Comparison of ENCODE assay signal across 17 mouse cellular contexts in genomic region chr13:49642650-49643049, GRCm38 (mm10). TPM values are rescaled to one million over a fixed set of nuclear protein-coding genes. Genes with fewer than 3 reads are reported as not detected.
"Had no signal": no experiment of that assay in that cellular context is flagged by ENCODE, and none has a peak within 500 bp of the region (broad histone marks: within the 10 kb centered on the region; RNA-seq: fewer than 3 reads in every experiment).

No protein-coding gene starts in this region.

- ATAC-seq: lung, postnatal 0 days; midbrain, embryonic 13.5 days had no signal

- H3K27me3 ChIP-seq: limb, embryonic 12.5 days; liver, embryonic 13.5 days; midbrain, embryonic 13.5 days; neural tube, embryonic 15.5 days had no signal

- DNase-seq: kidney, postnatal 4 days; liver; liver, embryonic 13.5 days; lung, adult 2 months; lung, postnatal 36 days; right cerebral cortex, adult 18-20 months; right cerebral cortex, postnatal 25 days; thymus, adult 18-20 months; thymus, postnatal 14 days had no signal

- H3K27ac ChIP-seq: kidney, postnatal 0 days; layer of hippocampus, adult 2 months; limb, embryonic 12.5 days; liver, embryonic 13.5 days; midbrain, embryonic 13.5 days; neural tube, embryonic 15.5 days had no signal

- H3K4me2 ChIP-seq: limb, embryonic 12.5 days; liver, embryonic 13.5 days; midbrain, embryonic 13.5 days; neural tube, embryonic 15.5 days had no signal

- H3K9ac ChIP-seq: limb, embryonic 12.5 days; liver, embryonic 13.5 days; midbrain, embryonic 13.5 days; neural tube, embryonic 15.5 days had no signal

- H3K4me3 ChIP-seq: layer of hippocampus, adult 2 months; limb, embryonic 12.5 days; liver, embryonic 13.5 days; midbrain, embryonic 13.5 days; myocyte; neural tube, embryonic 15.5 days had no signal

- H3K36me3 ChIP-seq: limb, embryonic 12.5 days; midbrain, embryonic 13.5 days; neural tube, embryonic 15.5 days had no signal

- H3K9me3 ChIP-seq: limb, embryonic 12.5 days; liver, embryonic 13.5 days; midbrain, embryonic 13.5 days; neural tube, embryonic 15.5 days had no signal

- H3K4me1 ChIP-seq: limb, embryonic 12.5 days; midbrain, embryonic 13.5 days; neural tube, embryonic 15.5 days had no signal

RNA-seq across cellular contexts. Expression of gene Ogn, which starts 34.8 kb away (rescaled TPM):
- total RNA-seq: megakaryocyte progenitor cell, adult 5-6 weeks had no signal
